Mouse (Mus musculus): ENCODE results near the gene Paf1. TPM values are rescaled to one million over a fixed set of nuclear protein-coding genes. Genes with fewer than 3 reads are reported as not detected.

The Paf1 gene
- polyA plus RNA-seq, 1 experiment from 2014 or later = 97.4 TPM

DNA sequence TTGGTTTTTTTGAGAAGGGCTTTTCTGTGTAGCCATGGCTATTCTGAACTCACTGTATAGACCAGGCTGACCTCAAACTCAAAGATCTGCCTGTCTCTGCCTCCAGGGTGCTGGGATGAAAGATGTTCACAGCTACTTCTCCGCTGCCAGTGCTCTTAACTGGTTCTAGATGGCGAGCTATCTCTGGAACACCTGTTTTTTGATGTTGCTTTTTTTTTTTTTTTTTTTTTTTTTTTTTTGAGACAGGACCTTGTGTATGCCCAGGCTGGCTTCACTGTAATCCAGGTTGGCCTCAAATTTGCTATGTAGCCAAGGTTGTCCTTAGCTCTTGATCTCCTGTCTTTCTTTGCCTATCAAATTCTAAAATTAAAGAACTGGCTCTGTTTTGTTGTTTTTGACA, 46.0 kb downstream of the Paf1 start:
- H3K9me3 ChIP-seq (ENCODE audit: low read length) = no peaks in the 10 kb centered on the region
- WGBS = 69% methylated on average over 2 of the region's 2 CpGs
- no peak overlapping the region for H3K27ac ChIP-seq (ENCODE audit: low read length)
- no peak overlapping the region for H3K4me3 ChIP-seq (ENCODE audit: low read length)
- H3K27me3 ChIP-seq (ENCODE audit: insufficient read depth, low read length) = no peaks in the 10 kb centered on the region
- no peak overlapping the region for H3K4me2 ChIP-seq (replicated peaks; ENCODE audit: low read depth, low read length)
- peaks cover 22% of the 10 kb centered on the region for H3K4me1 ChIP-seq (ENCODE audit: insufficient read depth, low read length)
- no peak for ATAC-seq (ENCODE audit: low FRiP score, low TSS enrichment)
- H3K36me3 ChIP-seq (ENCODE audit: insufficient read depth, low read length) = no peaks in the 10 kb centered on the region
- H3K9ac ChIP-seq (replicated peaks; ENCODE audit: low read length) = no peak overlapping the region

DNA sequence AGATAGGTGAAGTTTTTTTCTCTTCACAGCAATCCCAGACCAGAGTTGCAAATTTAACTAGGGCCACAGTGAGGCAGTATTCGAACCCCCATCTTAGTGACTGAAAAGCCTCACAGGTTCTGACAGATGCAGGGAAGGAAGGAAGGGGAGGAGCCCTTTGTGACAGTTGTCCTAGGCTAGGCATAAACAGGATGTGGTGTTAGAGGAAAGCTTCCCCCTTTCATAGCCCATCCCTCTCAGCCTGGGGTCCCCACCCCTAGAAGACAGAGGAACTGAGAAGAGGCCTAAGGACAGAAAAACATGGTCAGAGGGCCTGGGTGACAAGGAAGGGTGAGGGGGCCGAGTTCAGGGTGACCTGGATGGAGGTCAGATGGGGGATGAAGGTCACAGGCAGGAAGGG, 48.0 kb downstream of the Paf1 start:
- Histone ChIP-seq H3K4me1 (ENCODE audit: insufficient read depth, low read length) (peaks cover 6% of the 10 kb centered on the region; the same call in 1 of the 2 replicates), H3K9ac (replicated peaks; ENCODE audit: low read length) (0 out of 2 replicates have a peak overlapping the region, but pooled peaks have one; percentile 22)
- ATAC-seq (ENCODE audit: low FRiP score, low TSS enrichment) = no peak

DNA sequence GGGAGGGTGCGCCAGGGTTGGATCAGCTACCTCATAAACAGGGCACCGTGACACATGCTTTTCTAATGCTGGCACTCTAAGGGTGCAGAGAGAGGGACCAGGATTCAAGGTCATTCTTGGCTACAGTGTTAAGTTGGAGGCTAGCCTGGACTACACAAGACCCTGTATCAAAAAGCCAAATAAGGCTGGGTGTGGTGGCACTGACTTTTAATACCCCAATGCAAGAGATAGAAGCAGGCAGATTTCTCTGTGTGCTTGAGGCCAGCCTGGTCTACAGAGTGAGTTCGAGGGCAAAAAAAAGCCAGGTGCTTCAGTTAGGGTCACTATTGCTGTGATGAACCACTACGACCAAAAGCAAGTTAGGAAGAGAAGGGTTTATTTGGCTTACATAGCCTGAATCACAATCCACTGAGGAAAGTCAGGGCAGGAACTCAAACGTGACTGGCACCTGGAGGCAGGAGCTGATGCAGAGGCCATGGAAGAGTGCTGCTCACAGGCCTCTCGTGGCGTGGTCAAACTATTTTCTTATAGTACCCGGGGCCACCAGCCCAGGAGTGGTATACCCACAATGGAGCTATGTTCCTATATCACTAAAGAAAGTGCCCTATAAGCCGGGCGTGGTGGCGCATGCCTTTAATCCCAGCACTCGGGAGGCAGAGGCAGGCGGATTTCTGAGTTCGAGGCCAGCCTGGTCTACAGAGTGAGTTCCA, 49.2 kb downstream of the Paf1 start:
- no peak overlapping the region for H3K9ac ChIP-seq (replicated peaks; ENCODE audit: low read length)
- ATAC-seq (ENCODE audit: low FRiP score, low TSS enrichment) = no peak
- no peak overlapping the region for H3K4me3 ChIP-seq (ENCODE audit: low read length)
- no peaks in the 10 kb centered on the region for H3K9me3 ChIP-seq (ENCODE audit: low read length)
- 90% methylated on average over 12 of the region's 14 CpGs for WGBS
- 0 out of 2 replicates have a peak, but pooled peaks cover 4% of the 10 kb centered on the region for H3K27me3 ChIP-seq (ENCODE audit: insufficient read depth, low read length)
- H3K36me3 ChIP-seq (ENCODE audit: insufficient read depth, low read length) = no peaks in the 10 kb centered on the region
- H3K27ac ChIP-seq (ENCODE audit: low read length) = no peak overlapping the region; the same call in 1 of the 2 replicates
- H3K4me2 ChIP-seq (replicated peaks; ENCODE audit: low read depth, low read length) = no peak overlapping the region
- H3K4me1 ChIP-seq (ENCODE audit: insufficient read depth, low read length) = peaks cover 6% of the 10 kb centered on the region; the same call in 1 of the 2 replicates

More for the DNA sequence above, 48.0 kb downstream of the Paf1 start:
- Histone ChIP-seq H3K9me3 (ENCODE audit: low read length) (no peaks in the 10 kb centered on the region), H3K4me3 (ENCODE audit: low read length) (no peak overlapping the region), H3K27ac (ENCODE audit: low read length) (peak overlapping the region; percentile 53; the same call in 1 of the 2 replicates), H3K27me3 (ENCODE audit: insufficient read depth, low read length) (0 out of 2 replicates have a peak, but pooled peaks cover 1% of the 10 kb centered on the region), H3K36me3 (ENCODE audit: insufficient read depth, low read length) (no peaks in the 10 kb centered on the region), H3K4me2 (replicated peaks; ENCODE audit: low read depth, low read length) (no peak overlapping the region)
- WGBS = 56% methylated on average over 2 of the region's 2 CpGs

DNA sequence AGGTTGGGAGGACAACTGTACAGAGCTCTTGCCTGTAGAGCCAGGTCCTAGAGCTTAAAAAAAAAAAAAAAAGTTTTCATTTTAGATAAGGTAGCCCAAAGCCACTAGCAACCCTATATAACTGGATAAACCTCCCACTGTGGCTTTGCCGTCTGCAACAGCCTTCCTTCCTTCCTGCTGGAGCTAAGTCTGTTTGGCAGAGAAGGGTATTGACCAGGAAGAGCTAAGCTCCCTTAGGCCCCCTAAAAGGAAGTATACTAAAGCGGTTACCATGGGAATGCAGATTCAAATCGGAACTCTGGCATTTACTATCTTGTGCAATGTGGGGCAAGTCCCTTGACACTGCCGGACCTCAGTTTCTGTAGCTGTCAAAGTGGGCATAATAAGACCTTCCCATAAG, 49.9 kb downstream of the Paf1 start:
- Histone ChIP-seq H3K4me1 (ENCODE audit: insufficient read depth, low read length) (no peaks in the 10 kb centered on the region), H3K27me3 (ENCODE audit: insufficient read depth, low read length) (0 out of 2 replicates have a peak, but pooled peaks cover 4% of the 10 kb centered on the region), H3K9me3 (ENCODE audit: low read length) (no peaks in the 10 kb centered on the region), H3K27ac (ENCODE audit: low read length) (0 out of 2 replicates have a peak overlapping the region, but pooled peaks have one; percentile 28), H3K36me3 (ENCODE audit: insufficient read depth, low read length) (no peaks in the 10 kb centered on the region), H3K4me3 (ENCODE audit: low read length) (no peak overlapping the region), H3K4me2 (replicated peaks; ENCODE audit: low read depth, low read length) (no peak overlapping the region; the same call in 1 of the 2 replicates), H3K9ac (replicated peaks; ENCODE audit: low read length) (no peak overlapping the region)
- no peak for ATAC-seq (ENCODE audit: low FRiP score, low TSS enrichment)
- 39% methylated on average over 4 of the region's 4 CpGs for WGBS

DNA sequence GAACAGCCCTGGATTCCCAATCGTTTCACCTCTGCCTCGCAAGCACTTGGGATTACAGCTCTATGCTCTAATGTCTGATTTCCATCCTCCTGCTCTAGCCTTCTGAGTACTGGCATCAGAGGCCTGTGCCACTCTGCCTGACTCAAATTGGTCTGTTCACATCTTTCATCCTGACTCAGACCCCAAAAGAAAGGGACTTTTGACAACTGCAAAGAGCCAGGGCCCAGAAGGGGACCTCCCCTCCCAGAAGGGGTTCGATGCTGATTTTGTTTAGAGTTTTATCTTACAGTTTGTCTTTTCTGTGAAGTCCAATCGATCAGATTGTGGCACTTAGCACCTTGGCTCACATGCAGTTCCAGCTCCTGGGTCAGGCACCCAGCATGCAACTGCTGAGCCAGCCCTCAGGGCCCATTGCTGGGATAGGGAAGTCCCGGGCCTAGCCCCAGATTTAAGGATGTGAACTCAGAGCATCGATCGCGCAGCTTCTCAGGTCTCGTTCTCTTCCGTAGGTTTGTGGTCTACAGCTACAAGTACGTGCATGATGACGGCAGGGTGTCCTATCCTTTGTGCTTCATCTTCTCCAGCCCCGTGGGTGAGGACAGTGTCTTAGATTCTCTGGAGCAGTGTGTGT, 51.7 kb downstream of the Paf1 start:
- peak overlapping the region; percentile 22; the same call in 1 of the 2 replicates for H3K9ac ChIP-seq (replicated peaks; ENCODE audit: low read length)
- H3K27ac ChIP-seq (ENCODE audit: low read length) = no peak overlapping the region
- H3K36me3 ChIP-seq (ENCODE audit: insufficient read depth, low read length) = no peaks in the 10 kb centered on the region
- no peaks in the 10 kb centered on the region for H3K9me3 ChIP-seq (ENCODE audit: low read length)
- no peaks in the 10 kb centered on the region for H3K4me1 ChIP-seq (ENCODE audit: insufficient read depth, low read length)
- no peak overlapping the region for H3K4me3 ChIP-seq (ENCODE audit: low read length)
- 86% methylated on average over 13 of the region's 13 CpGs for WGBS
- H3K27me3 ChIP-seq (ENCODE audit: insufficient read depth, low read length) = 0 out of 2 replicates have a peak, but pooled peaks cover 4% of the 10 kb centered on the region
- no peak overlapping the region for H3K4me2 ChIP-seq (replicated peaks; ENCODE audit: low read depth, low read length)
- no peak for ATAC-seq (ENCODE audit: low FRiP score, low TSS enrichment)

DNA sequence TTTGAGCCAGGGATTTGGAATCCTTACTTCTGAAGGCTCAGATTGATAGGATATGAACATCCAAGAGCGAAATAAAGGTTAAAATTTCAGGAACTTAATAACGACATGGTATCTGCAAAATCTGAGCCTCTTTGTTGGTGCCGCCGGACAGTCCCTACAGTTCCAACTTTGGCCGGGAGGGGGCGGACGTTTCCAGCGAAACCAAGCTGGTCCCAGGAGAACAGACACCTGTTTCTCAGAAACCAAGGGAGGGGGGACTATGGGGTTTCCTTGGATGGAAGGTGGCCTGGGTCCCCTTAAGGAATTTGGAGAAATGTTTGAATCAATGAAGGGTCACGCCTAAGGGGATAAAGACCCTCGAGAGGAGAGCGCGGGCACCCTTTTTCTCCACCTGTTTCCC, 53.7 kb downstream of the Paf1 start:
- Histone ChIP-seq H3K27ac (ENCODE audit: low read length) (no peak overlapping the region), H3K36me3 (ENCODE audit: insufficient read depth, low read length) (no peaks in the 10 kb centered on the region), H3K27me3 (ENCODE audit: insufficient read depth, low read length) (0 out of 2 replicates have a peak, but pooled peaks cover 4% of the 10 kb centered on the region), H3K4me3 (ENCODE audit: low read length) (no peak overlapping the region), H3K9me3 (ENCODE audit: low read length) (no peaks in the 10 kb centered on the region), H3K4me1 (ENCODE audit: insufficient read depth, low read length) (no peaks in the 10 kb centered on the region), H3K9ac (replicated peaks; ENCODE audit: low read length) (no peak overlapping the region), H3K4me2 (replicated peaks; ENCODE audit: low read depth, low read length) (no peak overlapping the region)
- no peak for ATAC-seq (ENCODE audit: low FRiP score, low TSS enrichment)
- 9% methylated on average over 12 of the region's 12 CpGs for WGBS

DNA sequence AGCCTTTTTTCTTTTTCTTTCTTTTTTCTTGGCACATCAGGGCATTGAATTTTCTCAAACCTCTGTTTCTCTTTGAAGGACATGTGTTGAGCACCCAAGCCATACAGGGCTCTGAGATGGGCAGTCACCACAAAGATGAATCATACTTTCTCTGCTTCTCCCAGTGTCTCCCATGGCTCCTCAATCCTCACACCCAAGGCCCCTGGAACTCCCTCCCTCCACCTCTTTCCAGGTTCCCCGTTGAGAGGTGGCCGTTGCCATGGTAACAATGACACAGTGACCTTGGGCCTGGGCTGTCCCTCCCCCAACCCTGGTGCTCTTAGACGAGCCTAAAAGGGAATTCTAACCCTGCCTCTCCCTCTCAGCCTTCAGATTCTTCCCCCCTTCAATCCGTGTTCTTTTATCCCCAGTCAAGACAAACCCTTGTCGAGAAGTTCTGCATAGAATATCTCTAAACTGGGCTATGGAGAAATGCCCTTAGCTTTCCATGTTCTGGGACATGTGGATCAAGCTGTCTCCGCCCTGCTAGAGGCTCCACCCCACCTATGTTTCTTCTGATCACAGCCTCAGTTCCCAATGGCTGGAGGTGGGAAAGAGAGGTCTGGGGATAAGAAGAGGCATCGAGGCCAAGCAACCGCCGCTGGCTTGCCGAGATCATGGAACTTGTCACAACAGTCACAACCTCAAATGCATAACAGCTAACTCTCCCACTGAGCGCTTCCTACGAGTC, 54.5 kb downstream of the Paf1 start:
- H3K4me3 ChIP-seq (ENCODE audit: low read length) = no peak overlapping the region
- no peaks in the 10 kb centered on the region for H3K9me3 ChIP-seq (ENCODE audit: low read length)
- 0 out of 2 replicates have a peak, but pooled peaks cover under 1% of the 10 kb centered on the region for H3K4me1 ChIP-seq (ENCODE audit: insufficient read depth, low read length)
- H3K36me3 ChIP-seq (ENCODE audit: insufficient read depth, low read length) = no peaks in the 10 kb centered on the region
- H3K4me2 ChIP-seq (replicated peaks; ENCODE audit: low read depth, low read length) = no peak overlapping the region
- H3K27me3 ChIP-seq (ENCODE audit: insufficient read depth, low read length) = 0 out of 2 replicates have a peak, but pooled peaks cover 4% of the 10 kb centered on the region
- WGBS = 27% methylated on average over 12 of the region's 12 CpGs
- peak overlapping the region; percentile 9; the same call in 1 of the 2 replicates for H3K9ac ChIP-seq (replicated peaks; ENCODE audit: low read length)
- no peak for ATAC-seq (ENCODE audit: low FRiP score, low TSS enrichment)
- no peak overlapping the region for H3K27ac ChIP-seq (ENCODE audit: low read length)

DNA sequence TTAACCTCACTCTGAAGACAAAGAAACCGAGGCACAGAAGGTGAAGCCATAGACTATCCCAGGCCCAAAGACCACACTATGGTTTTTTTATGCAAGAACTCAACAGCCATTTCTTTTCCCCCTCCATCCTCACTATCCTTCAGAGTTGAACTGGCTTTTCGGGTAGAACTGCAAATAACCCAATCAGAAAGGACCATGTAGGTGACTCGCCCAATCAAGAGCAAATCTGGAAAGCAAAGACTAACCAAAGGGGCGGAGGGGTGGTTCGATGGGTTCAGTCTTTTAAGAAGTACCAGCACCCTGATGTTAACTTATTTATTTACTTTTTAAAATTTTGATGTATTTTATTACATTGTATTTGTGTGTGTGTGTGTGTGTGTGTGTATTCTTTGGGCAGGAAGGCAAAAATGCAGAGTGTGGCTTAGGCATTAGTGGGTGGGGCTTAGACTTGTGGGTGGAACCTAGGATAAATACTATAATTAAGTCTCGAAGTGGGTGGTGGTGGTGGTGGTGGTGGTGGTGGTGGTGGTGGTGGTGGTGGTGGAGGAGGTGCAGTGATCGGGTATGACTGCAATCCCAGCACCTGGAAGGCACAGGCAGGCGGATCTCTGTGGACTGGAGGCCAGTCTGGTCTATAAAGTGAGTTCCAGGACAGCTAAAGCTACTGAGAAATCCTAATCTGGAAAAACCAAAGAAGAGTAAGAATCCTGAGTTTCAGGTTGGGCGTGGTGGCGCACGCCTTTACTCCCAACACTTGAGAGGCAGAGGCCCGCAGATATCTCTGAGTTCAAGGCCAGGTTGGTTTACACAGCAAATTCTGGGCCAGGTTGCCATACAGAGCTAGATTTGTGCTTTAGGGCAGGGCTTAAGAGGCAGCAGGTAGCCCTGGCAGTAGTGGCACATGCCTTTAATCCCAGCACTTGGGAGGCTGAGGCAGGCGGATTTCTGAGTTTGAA, 55.4 kb downstream of the Paf1 start:
- no peak overlapping the region for H3K27ac ChIP-seq (ENCODE audit: low read length)
- H3K9me3 ChIP-seq (ENCODE audit: low read length) = no peaks in the 10 kb centered on the region
- no peaks in the 10 kb centered on the region for H3K36me3 ChIP-seq (ENCODE audit: insufficient read depth, low read length)
- peaks cover 8% of the 10 kb centered on the region; the same call in 1 of the 2 replicates for H3K4me1 ChIP-seq (ENCODE audit: insufficient read depth, low read length)
- 0 out of 2 replicates have a peak, but pooled peaks cover 4% of the 10 kb centered on the region for H3K27me3 ChIP-seq (ENCODE audit: insufficient read depth, low read length)
- H3K9ac ChIP-seq (replicated peaks; ENCODE audit: low read length) = no peak overlapping the region
- no peak overlapping the region for H3K4me3 ChIP-seq (ENCODE audit: low read length)
- no peak for ATAC-seq (ENCODE audit: low FRiP score, low TSS enrichment)
- no peak overlapping the region for H3K4me2 ChIP-seq (replicated peaks; ENCODE audit: low read depth, low read length)
- WGBS = 70% methylated on average over 13 of the region's 13 CpGs
